Mouse (Mus musculus) forebrain, embryonic 11.5 days (tissue): ENCODE measurements at regions not wholly inside any gene's neighbourhood (a gene's known extent, or its start where the extent isn't known, plus 50 kb on each side); places are given as distances from the start of the nearest gene placed in this dataset.

Experiments used
- ATAC-seq: fragments of 200-750 bp; cut with Nextera tagmentation; replicated peaks from 2 replicates; pipeline ENCODE4 v1.8.0; 2017; ENCODE audit warnings: moderate TSS enrichment; ENCODE audit not compliant: low FRiP score
- DNase-seq: peaks from one replicate; pipeline ENCODE4 v3.0.0-alpha.2; 2017; ENCODE audit warnings: low spot score
- H3K27ac ChIP-seq: fragments of 300-500 bp; sonication (generic); 2 replicates; pipeline ENCODE4 v1.5.1; 2014; ENCODE audit warnings: low read depth, low read length
- H3K27me3 ChIP-seq: fragments of 300-500 bp; sonication (generic); 2 replicates; pipeline ENCODE4 v1.6.1; 2014; ENCODE audit warnings: mild to moderate bottlenecking, low read length, mixed read lengths; ENCODE audit not compliant: control insufficient read depth, insufficient read depth
- H3K36me3 ChIP-seq: fragments of 300-500 bp; sonication (generic); 2 replicates; pipeline ENCODE4 v1.6.1; 2014; ENCODE audit warnings: mild to moderate bottlenecking, low read length, moderate library complexity, mixed read lengths; ENCODE audit not compliant: control insufficient read depth, insufficient read depth
- H3K4me1 ChIP-seq: fragments of 300-500 bp; sonication (generic); replicated peaks from 2 replicates; pipeline ENCODE4 v1.6.1; 2014; ENCODE audit warnings: low read length, mixed read lengths; ENCODE audit not compliant: control insufficient read depth, insufficient read depth
- H3K4me2 ChIP-seq: fragments of 300-500 bp; sonication (generic); 2 replicates; pipeline ENCODE4 v1.6.1; 2014; ENCODE audit warnings: low read depth, mild to moderate bottlenecking, low read length, moderate library complexity, mixed read lengths; ENCODE audit not compliant: severe bottlenecking
- H3K4me3 ChIP-seq: fragments of 300-500 bp; sonication (generic); 2 replicates; pipeline ENCODE4 v1.5.1; 2014; ENCODE audit warnings: low read depth, low read length
- H3K9ac ChIP-seq: fragments of 300-500 bp; sonication (generic); 2 replicates; pipeline ENCODE4 v1.6.1; 2014; ENCODE audit warnings: low read length
- H3K9me3 ChIP-seq: fragments of 300-500 bp; sonication (generic); 2 replicates; pipeline ENCODE4 v1.6.1; 2016; ENCODE audit warnings: low read length, mixed read lengths; ENCODE audit not compliant: control insufficient read depth
- WGBS: fragments of 180-500 bp; shearing (Covaris S2); extraction: QIAGEN DNeasy Blood & Tissue Kit; methylation state at CpG from one replicate; pipeline ENCODE4 v1.1.7; 2014; 5-methylcytosine and 5-hydroxymethylcytosine counted together

- H3K4me3 ChIP-seq = no peak overlapping the region
- DNase-seq (no peak), ATAC-seq (no peak)
- no peaks in the 10 kb centered on the region for H3K9me3 ChIP-seq
- no peak overlapping the region for H3K27ac ChIP-seq
- H3K4me2 ChIP-seq = no peak overlapping the region
- WGBS = 83% methylated on average over 4 of the region's 4 CpGs
- no peak overlapping the region for H3K9ac ChIP-seq
- H3K4me1 ChIP-seq = no peaks in the 10 kb centered on the region
- no peaks in the 10 kb centered on the region for H3K36me3 ChIP-seq
- H3K27me3 ChIP-seq = 0 out of 2 replicates have a peak, but pooled peaks cover 2% of the 10 kb centered on the region
Observed at GRCm38 (mm10) chr2:103186751-103187260, 113.3 kb downstream of the Apip start.

GRCm38 (mm10) chr2:103192591-103192990, 110.5 kb downstream of the Ehf start:
- Histone ChIP-seq H3K9ac (no peak overlapping the region), H3K9me3 (no peaks in the 10 kb centered on the region), H3K36me3 (no peaks in the 10 kb centered on the region), H3K4me1 (no peaks in the 10 kb centered on the region), H3K27ac (no peak overlapping the region), H3K27me3 (no peaks in the 10 kb centered on the region), H3K4me3 (no peak overlapping the region), H3K4me2 (no peak overlapping the region)
- 72% methylated on average over 4 of the region's 4 CpGs for WGBS
- DNase-seq (no peak), ATAC-seq (no peak)

- Histone ChIP-seq H3K4me3 (no peak overlapping the region), H3K9me3 (no peaks in the 10 kb centered on the region), H3K36me3 (no peaks in the 10 kb centered on the region), H3K4me2 (no peak overlapping the region), H3K27me3 (no peaks in the 10 kb centered on the region), H3K27ac (no peak overlapping the region), H3K4me1 (no peaks in the 10 kb centered on the region), H3K9ac (no peak overlapping the region)
- 89% methylated on average over 6 of the region's 6 CpGs for WGBS
- DNase-seq = no peak
- no peak for ATAC-seq
Observed at GRCm38 (mm10) chr2:103200313-103200712, 102.8 kb downstream of the Ehf start.

DNA sequence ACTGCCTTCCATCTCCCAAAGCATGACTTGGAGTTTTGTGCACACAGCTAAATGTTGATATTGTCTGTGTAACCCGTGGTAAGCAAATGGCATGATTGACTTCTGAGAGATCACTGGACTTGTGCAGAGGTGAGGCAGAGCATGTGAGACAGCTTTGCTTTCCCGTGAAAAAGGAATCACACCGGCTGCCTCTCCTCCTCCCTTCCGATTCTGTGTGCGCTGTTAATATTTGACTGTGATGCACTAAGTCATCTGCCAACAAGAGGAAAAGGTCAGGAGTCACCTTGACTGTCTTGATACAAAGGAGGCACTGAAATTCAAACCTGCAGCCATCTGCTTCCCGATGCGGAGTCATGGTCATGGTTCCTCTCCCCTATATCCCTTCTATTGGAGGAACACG, 98.0 kb downstream of the Ehf start:
- 94% methylated on average over 8 of the region's 8 CpGs for WGBS
- DNase-seq (no peak), ATAC-seq (no peak)
- H3K9ac ChIP-seq = no peak overlapping the region
- H3K9me3 ChIP-seq = no peaks in the 10 kb centered on the region
- no peaks in the 10 kb centered on the region for H3K27me3 ChIP-seq
- no peaks in the 10 kb centered on the region for H3K4me1 ChIP-seq
- no peak overlapping the region for H3K4me3 ChIP-seq
- no peak overlapping the region for H3K4me2 ChIP-seq
- H3K27ac ChIP-seq = no peak overlapping the region
- no peaks in the 10 kb centered on the region for H3K36me3 ChIP-seq

DNA sequence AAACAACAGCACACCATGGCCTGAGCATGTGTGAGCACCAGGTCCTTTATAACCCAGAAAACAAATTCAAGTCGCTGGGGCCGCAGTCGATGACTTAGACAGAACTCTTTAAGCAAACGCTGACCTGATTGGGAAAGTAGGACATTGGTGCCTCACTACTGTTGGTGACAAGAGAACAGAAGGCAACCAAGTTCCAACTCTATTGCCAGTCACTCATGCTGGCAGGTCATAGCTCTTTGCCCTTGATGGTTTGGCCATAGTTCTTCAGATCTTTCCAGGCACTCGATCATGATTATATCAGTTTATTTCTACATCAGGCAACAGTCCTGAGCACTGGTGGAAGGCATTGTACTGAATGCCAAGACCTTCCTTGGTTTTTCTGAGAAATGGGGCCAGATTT, 94.7 kb downstream of the Ehf start:
- no peaks in the 10 kb centered on the region for H3K4me1 ChIP-seq
- H3K27me3 ChIP-seq = no peaks in the 10 kb centered on the region
- 97% methylated on average over 5 of the region's 5 CpGs for WGBS
- H3K4me2 ChIP-seq = no peak overlapping the region
- ATAC-seq (no peak), DNase-seq (no peak)
- no peak overlapping the region for H3K27ac ChIP-seq
- H3K4me3 ChIP-seq = no peak overlapping the region
- H3K9ac ChIP-seq = no peak overlapping the region
- no peaks in the 10 kb centered on the region for H3K9me3 ChIP-seq
- H3K36me3 ChIP-seq = no peaks in the 10 kb centered on the region

- no peak for ATAC-seq
- no peaks in the 10 kb centered on the region for H3K9me3 ChIP-seq
- H3K4me3 ChIP-seq = no peak overlapping the region
- no peak for DNase-seq
- no peaks in the 10 kb centered on the region for H3K36me3 ChIP-seq
- H3K9ac ChIP-seq = no peak overlapping the region
- H3K27ac ChIP-seq = no peak overlapping the region
- H3K4me1 ChIP-seq = no peaks in the 10 kb centered on the region
- 83% methylated on average over 2 of the region's 2 CpGs for WGBS
- no peaks in the 10 kb centered on the region for H3K27me3 ChIP-seq
- no peak overlapping the region for H3K4me2 ChIP-seq
Observed at GRCm38 (mm10) chr2:103209056-103209455, 94.0 kb downstream of the Ehf start.

GRCm38 (mm10) chr2:103209512-103209981, 93.5 kb downstream of the Ehf start:
- no peak overlapping the region for H3K4me3 ChIP-seq
- 86% methylated on average over 6 of the region's 6 CpGs for WGBS
- ATAC-seq (no peak), DNase-seq (no peak)
- H3K4me1 ChIP-seq = no peaks in the 10 kb centered on the region
- no peak overlapping the region for H3K4me2 ChIP-seq
- no peak overlapping the region for H3K27ac ChIP-seq
- no peaks in the 10 kb centered on the region for H3K27me3 ChIP-seq
- no peaks in the 10 kb centered on the region for H3K9me3 ChIP-seq
- H3K9ac ChIP-seq = no peak overlapping the region
- H3K36me3 ChIP-seq = no peaks in the 10 kb centered on the region

- no peak overlapping the region for H3K9ac ChIP-seq
- no peaks in the 10 kb centered on the region for H3K9me3 ChIP-seq
- no peak overlapping the region for H3K27ac ChIP-seq
- DNase-seq = no peak
- H3K4me2 ChIP-seq = no peak overlapping the region
- no peaks in the 10 kb centered on the region for H3K4me1 ChIP-seq
- no peak for ATAC-seq
- H3K36me3 ChIP-seq = no peaks in the 10 kb centered on the region
- no peak overlapping the region for H3K4me3 ChIP-seq
- 35% methylated on average over 3 of the region's 3 CpGs for WGBS
- no peaks in the 10 kb centered on the region for H3K27me3 ChIP-seq
Observed at GRCm38 (mm10) chr2:103211179-103211578, 91.9 kb downstream of the Ehf start.
